Mouse (Mus musculus) MEL (cell line): ENCODE measurements around the gene Ppp1ca. TPM values are rescaled to one million over a fixed set of nuclear protein-coding genes. Genes with fewer than 3 reads are reported as not detected.

ENCODE experiments used
- DNase-seq: peaks from one replicate; pipeline ENCODE4 v3.0.0; 2011; ENCODE audit warnings: low read depth, low spot score
- H3K27ac ChIP-seq: 2 replicates; pipeline ENCODE4 v1.5.1; 2012; ENCODE audit warnings: low read depth, mild to moderate bottlenecking, control low read depth, low read length, moderate library complexity; ENCODE audit not compliant: control insufficient read depth
- H3K27me3 ChIP-seq, 2 experiments: fragments of 150-350 bp in 1 of 2; sonication (generic) in 1 of 2; 2 replicates each; pipeline ENCODE4 v1.6.1; 2012; ENCODE audit warnings: low read length in 2 of 2, mild to moderate bottlenecking in 2 of 2, improper control_type of control experiment in 1 of 2, moderate library complexity in 1 of 2; ENCODE audit not compliant: insufficient read depth in 2 of 2, control insufficient read depth in 1 of 2
- H3K36me3 ChIP-seq, 2 experiments: 2 replicates each; pipeline ENCODE4 v1.6.1; 2012 to 2014; ENCODE audit warnings: low read length in 2 of 2, improper control_type of control experiment in 1 of 2, inconsistent platforms in 1 of 2, mild to moderate bottlenecking in 1 of 2; ENCODE audit not compliant: insufficient read depth in 2 of 2, control insufficient read depth in 1 of 2
- H3K4me1 ChIP-seq, 2 experiments: fragments of 150-350 bp in 1 of 2; sonication (generic) in 1 of 2; 2 replicates each; pipeline ENCODE4 v1.6.1; 2012; ENCODE audit warnings: low read length in 2 of 2, improper control_type of control experiment in 1 of 2, mild to moderate bottlenecking in 1 of 2; ENCODE audit not compliant: insufficient read depth in 2 of 2, control insufficient read depth in 1 of 2
- H3K4me3 ChIP-seq, 2 experiments: fragments of 150-350 bp in 1 of 2; sonication (generic) in 1 of 2; 2 replicates each; pipeline ENCODE4 v1.5.1; 2012; ENCODE audit warnings: low read depth in 2 of 2, low read length in 2 of 2, mild to moderate bottlenecking in 2 of 2, moderate library complexity in 2 of 2, control low read depth in 1 of 2, improper control_type of control experiment in 1 of 2; ENCODE audit not compliant: control insufficient read depth in 1 of 2, insufficient read depth in 1 of 2
- H3K79me2 ChIP-seq: 2 replicates; pipeline ENCODE4 v1.6.1; 2012; ENCODE audit warnings: mild to moderate bottlenecking, low read length, moderate library complexity; ENCODE audit not compliant: control insufficient read depth, poor library complexity, insufficient read depth
- H3K9ac ChIP-seq: 2 replicates; pipeline ENCODE4 v1.6.1; 2012; ENCODE audit warnings: low read depth, mild to moderate bottlenecking, control low read depth, low read length, moderate library complexity; ENCODE audit not compliant: control insufficient read depth, poor library complexity, severe bottlenecking
- H3K9me3 ChIP-seq: fragments of 150-350 bp; sonication (generic); replicated peaks from 2 replicates; pipeline ENCODE4 v1.6.1; 2012; ENCODE audit warnings: mild to moderate bottlenecking, low read length, improper control_type of control experiment, moderate library complexity; ENCODE audit not compliant: insufficient read depth
- BHLHE40 ChIP-seq: IDR thresholded peaks from 2 replicates; pipeline ENCODE4 v1.6.1; 2012; ENCODE audit warnings: low read depth, mild to moderate bottlenecking, inconsistent platforms, low read length, improper control_type of control experiment, borderline replicate concordance
- CHD1 ChIP-seq: IDR thresholded peaks from 2 replicates; pipeline ENCODE4 v1.6.1; 2012; ENCODE audit warnings: low read depth, mild to moderate bottlenecking, inconsistent platforms, low read length, improper control_type of control experiment
- CTCF ChIP-seq, 3 experiments: IDR thresholded peaks in 2 of 3; conservative IDR thresholded peaks in 1 of 3; 2 replicates each; pipeline ENCODE4 v1.5.1; 2011 to 2012; ENCODE audit warnings: low read length in 3 of 3, low read depth in 2 of 3, mild to moderate bottlenecking in 2 of 3, improper control_type of control experiment in 1 of 3, inconsistent platforms in 1 of 3, mixed read lengths in 1 of 3, moderate library complexity in 1 of 3; ENCODE audit not compliant: control insufficient read depth in 1 of 3, insufficient read depth in 1 of 3, poor library complexity in 1 of 3, severe bottlenecking in 1 of 3
- E2F4 ChIP-seq: IDR thresholded peaks from 2 replicates; pipeline ENCODE4 v1.6.1; 2011; ENCODE audit warnings: low read depth, low read length, improper control_type of control experiment, borderline replicate concordance
- ELF1 ChIP-seq: IDR thresholded peaks from 2 replicates; pipeline ENCODE4 v1.6.1; 2014; ENCODE audit warnings: low read depth, mild to moderate bottlenecking, inconsistent platforms, low read length, improper control_type of control experiment, moderate library complexity
- HCFC1 ChIP-seq: IDR thresholded peaks from 2 replicates; pipeline ENCODE4 v1.6.1; 2012; ENCODE audit warnings: low read depth, mild to moderate bottlenecking, inconsistent platforms, low read length, improper control_type of control experiment, moderate library complexity
- JUND ChIP-seq: IDR thresholded peaks from 2 replicates; pipeline ENCODE4 v1.6.1; 2011; ENCODE audit warnings: low read depth, mild to moderate bottlenecking, improper control_type of control experiment, low read length
- KAT2A ChIP-seq: conservative IDR thresholded peaks from 2 replicates; pipeline ENCODE4 v1.6.1; 2012; ENCODE audit warnings: low read depth, low read length, improper control_type of control experiment, inconsistent platforms
- MAX ChIP-seq: IDR thresholded peaks from 2 replicates; pipeline ENCODE4 v1.6.1; 2011; ENCODE audit warnings: low read length, improper control_type of control experiment
- MXI1 ChIP-seq: IDR thresholded peaks from 2 replicates; pipeline ENCODE4 v1.6.1; 2011; ENCODE audit warnings: mild to moderate bottlenecking, low read depth, low read length, improper control_type of control experiment
- MYC ChIP-seq: IDR thresholded peaks from 2 replicates; pipeline ENCODE4 v1.6.1; 2011; ENCODE audit warnings: low read depth, mild to moderate bottlenecking, low read length, improper control_type of control experiment, moderate library complexity
- NELFE ChIP-seq: IDR thresholded peaks from 2 replicates; pipeline ENCODE4 v1.6.1; 2011; ENCODE audit warnings: low read depth, low read length, improper control_type of control experiment
- POLR2A ChIP-seq, 2 experiments: IDR thresholded peaks; 2 replicates each; pipeline ENCODE4 v1.6.1; 2011 to 2012; ENCODE audit warnings: low read length in 2 of 2, mild to moderate bottlenecking in 2 of 2, control low read depth in 1 of 2, improper control_type of control experiment in 1 of 2, low read depth in 1 of 2, moderate library complexity in 1 of 2; ENCODE audit not compliant: control insufficient read depth in 1 of 2, insufficient read depth in 1 of 2, poor library complexity in 1 of 2
- RAD21 ChIP-seq: IDR thresholded peaks from 2 replicates; pipeline ENCODE4 v1.6.1; 2011; ENCODE audit warnings: mild to moderate bottlenecking, low read depth, low read length, improper control_type of control experiment
- USF2 ChIP-seq, 2 experiments: IDR thresholded peaks; 2 replicates each; pipeline ENCODE4 v1.6.1; 2011 to 2012; ENCODE audit warnings: improper control_type of control experiment in 2 of 2, low read length in 2 of 2, borderline replicate concordance in 1 of 2, inconsistent platforms in 1 of 2, low read depth in 1 of 2, mild to moderate bottlenecking in 1 of 2; ENCODE audit not compliant: insufficient read depth in 1 of 2
- polyA plus RNA-seq, 2 experiments: library from polyadenylated mRNA; stranded (reverse) in 1 of 2; unstranded in 1 of 2; fragments of >175 nt in 1 of 2; fragments of >200 nt in 1 of 2; gene quantifications; 2 replicates each; pipeline versions ENCODE4 v1.2.1 to v1.2.4; 2012; ENCODE audit warnings: low replicate concordance in 2 of 2, low read depth in 1 of 2; ENCODE audit not compliant: insufficient read length in 2 of 2, insufficient read depth in 1 of 2, missing spikeins in 1 of 2
- total RNA-seq: library from RNA; depleted of rRNA; stranded (reverse); fragments of 300-350 nt; gene quantifications from 2 replicates; pipeline ENCODE4 v1.2.3, GENCODE M21; 2012

Ppp1ca gene
- total and polyA plus RNA-seq, 3 experiments: 453 to 505 (median 455) TPM

GRCm38 (mm10) chr19:4217140-4217539 is 25.3 kb downstream of the Ppp1ca start (continued):
- TF ChIP-seq JUND: no peak
- TF ChIP-seq MXI1: no peak
- TF ChIP-seq CTCF (IDR thresholded peaks at IDR 0.05 in 2 of 3, conservative IDR thresholded peaks at IDR 0.05 in 1 of 3; ENCODE audit: control insufficient read depth in 1 of 3, insufficient read depth in 1 of 3, low read depth in 2 of 3, low read length in 3 of 3, poor library complexity in 1 of 3, severe bottlenecking in 1 of 3): no peak
- TF ChIP-seq MYC: no peak

- H3K27ac ChIP-seq: no peak overlapping the region
- peaks cover 16 to 44% of the 10 kb centered on the region in 2 experiments for H3K4me1 ChIP-seq
- H3K27me3 ChIP-seq: peaks cover 10 to 16% of the 10 kb centered on the region in 2 experiments
Observed at GRCm38 (mm10) chr19:4217855-4218254, 26.0 kb downstream of the Ppp1ca start.

GRCm38 (mm10) chr19:4218293-4218692 is 26.4 kb downstream of the Ppp1ca start:
- peaks cover 2% of the 10 kb centered on the region; the same call in 1 of the 2 replicates for H3K79me2 ChIP-seq
- peaks cover 10 to 16% of the 10 kb centered on the region in 2 experiments for H3K27me3 ChIP-seq
- TF ChIP-seq USF2 (IDR thresholded peaks at IDR 0.05; ENCODE audit: borderline replicate concordance in 1 of 2, insufficient read depth in 1 of 2, low read depth in 1 of 2, low read length in 2 of 2) (no peak), E2F4 (no peak), RAD21 (no peak), BHLHE40 (no peak), POLR2A (IDR thresholded peaks at IDR 0.05; ENCODE audit: control insufficient read depth in 1 of 2, insufficient read depth in 1 of 2, low read depth in 1 of 2, low read length in 2 of 2, poor library complexity in 1 of 2) (no peak), ELF1 (no peak), KAT2A (no peak), MAX (no peak), HCFC1 (no peak), NELFE (no peak), MYC (no peak)
- no peak for DNase-seq
- no peak overlapping the region for H3K27ac ChIP-seq
- no peak overlapping the region for H3K9ac ChIP-seq
- peaks cover 16 to 43% of the 10 kb centered on the region in 2 experiments for H3K4me1 ChIP-seq
- H3K9me3 ChIP-seq: no peaks in the 10 kb centered on the region
- H3K4me3 ChIP-seq: no peak overlapping the region
- peaks cover 0 to 37% of the 10 kb centered on the region in 2 experiments; a peak in 2 of 4 replicates for H3K36me3 ChIP-seq

More at GRCm38 (mm10) chr19:4217855-4218254, 26.0 kb downstream of the Ppp1ca start:
- Histone ChIP-seq H3K36me3 (peaks cover 0 to 39% of the 10 kb centered on the region in 2 experiments; a peak in 2 of 4 replicates), H3K9ac (no peak overlapping the region), H3K4me3 (no peak overlapping the region), H3K9me3 (no peaks in the 10 kb centered on the region), H3K79me2 (peaks cover 2% of the 10 kb centered on the region; the same call in 1 of the 2 replicates)
- TF ChIP-seq CHD1: no peak
- DNase-seq: no peak
